Mouse (Mus musculus) ES-Bruce4 (cell line): ENCODE data around the gene AU021092.
"Not testable (repeated sequence)": the region's sequence is repeated elsewhere in the genome, so short reads cannot be mapped to it uniquely, and the experiment has no call there.

Experiments
- CTCF ChIP-seq: IDR thresholded peaks from one replicate; pipeline ENCODE4 v1.8.1; 2011; ENCODE audit warnings: low read depth, low read length
- POLR2A ChIP-seq: IDR thresholded peaks from one replicate; pipeline ENCODE4 v1.8.1; 2011; ENCODE audit warnings: low read length; ENCODE audit not compliant: insufficient read depth

GRCm38 (mm10) chr16:5227501-5227900, 5.4 kb upstream of the AU021092 start:
- not testable (repeated sequence) for TF ChIP-seq CTCF, POLR2A
